Mouse (Mus musculus) inflammation-experienced regulatory T-cells, adult 16 weeks (primary cell): ENCODE results near the gene Obox3. TPM values are rescaled to one million over a fixed set of nuclear protein-coding genes. Genes with fewer than 3 reads are reported as not detected.

ENCODE experiments used
- polyA plus RNA-seq: library from polyadenylated mRNA; unstranded; fragments of 100-300 nt; shearing (Covaris generic); gene quantifications from one replicate; pipeline ENCODE4 v1.2.1, GENCODE M21; 2017

Obox3 gene
- polyA plus RNA-seq = 0.12 TPM

GRCm38 (mm10) chr7:15639802-15640201 is at the start of gene Obox3:
Gene Obox3 (minus strand): TSS chr7:15639902.

Other genes with a start within 250 kb of the Obox3 start
- not detected for gene Obox5, start 110.2 kb upstream of the Obox3 start, polyA plus RNA-seq
- not detected for gene Obox6, start 199.8 kb upstream of the Obox3 start, polyA plus RNA-seq
- gene Crx, start 240.1 kb upstream of the Obox3 start, polyA plus RNA-seq = not detected
- gene Crxos, start 242.7 kb upstream of the Obox3 start, polyA plus RNA-seq = not detected